Mouse (Mus musculus): ENCODE results near the gene Gstt3. TPM values are rescaled to one million over a fixed set of nuclear protein-coding genes. Genes with fewer than 3 reads are reported as not detected.
"Not testable (repeated sequence)": the region's sequence is repeated elsewhere in the genome, so short reads cannot be mapped to it uniquely, and the experiment has no call there.

The Gstt3 gene
- polyA plus RNA-seq, 1 experiment from 2014 or later, result 8.0 TPM

DNA sequence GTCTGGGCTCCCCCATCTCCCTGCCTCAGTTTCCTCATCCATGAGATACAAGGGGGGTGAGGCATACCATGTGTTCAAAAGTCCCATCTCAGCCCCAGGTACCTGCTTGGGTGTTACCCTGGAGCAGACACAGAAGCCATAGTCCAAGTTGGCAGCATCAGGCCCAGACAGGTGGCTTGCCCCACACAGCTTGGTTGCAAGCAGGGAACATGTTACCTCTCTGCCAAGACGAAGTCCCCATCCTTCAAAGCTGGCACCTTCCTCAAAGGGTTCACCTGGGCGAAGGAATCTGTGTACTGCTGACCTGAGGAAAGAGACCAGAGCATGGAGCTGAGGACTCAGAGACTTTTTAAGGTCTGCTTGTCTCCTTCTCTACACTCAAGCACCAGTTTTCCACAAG is 3.3 kb downstream of the Gstt3 start:
- H3K9me3 ChIP-seq (replicated peaks), result no peaks in the 10 kb centered on the region
- 63% methylated on average over 2 of the region's 2 CpGs for WGBS (ENCODE audit: insufficient replicate concordance)
- peaks cover 16% of the 10 kb centered on the region for H3K4me1 ChIP-seq (replicated peaks)
- DNase-seq, result no peak
- no peak overlapping the region for H3K9ac ChIP-seq
- H3K36me3 ChIP-seq, result no peaks in the 10 kb centered on the region
- no peak overlapping the region for H3K4me3 ChIP-seq (replicated peaks)
- no peak overlapping the region for H3K4me2 ChIP-seq
- peaks cover 60% of the 10 kb centered on the region for H3K27me3 ChIP-seq
- H3K27ac ChIP-seq, result no peak overlapping the region
- no peak for ATAC-seq (ENCODE audit: low read depth)

DNA sequence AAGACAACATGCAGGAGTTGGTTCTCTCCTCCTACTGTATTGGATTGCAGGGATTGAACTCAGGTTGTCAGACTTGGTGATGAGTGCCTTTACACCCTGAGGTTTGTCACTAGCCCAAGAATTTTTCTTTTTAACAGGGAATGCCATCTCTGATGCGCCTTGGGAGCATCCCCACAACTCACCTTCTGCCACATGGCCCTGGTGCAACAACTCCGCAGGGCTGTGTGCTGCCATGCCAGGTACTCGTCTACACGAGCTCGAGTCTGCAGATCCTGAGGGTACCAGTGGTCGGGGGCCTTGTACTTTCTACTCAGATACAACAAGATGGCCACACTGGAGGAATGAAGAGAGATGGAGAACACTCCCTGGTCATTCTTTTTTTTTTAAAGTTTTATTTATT is 4.7 kb downstream of the Gstt3 start:
- Histone ChIP-seq H3K27ac (no peak overlapping the region), H3K36me3 (no peaks in the 10 kb centered on the region), H3K27me3 (peaks cover 49% of the 10 kb centered on the region), H3K9me3 (replicated peaks) (no peaks in the 10 kb centered on the region), H3K9ac (no peak overlapping the region), H3K4me2 (no peak overlapping the region), H3K4me3 (replicated peaks) (no peak overlapping the region), H3K4me1 (replicated peaks) (peaks cover 30% of the 10 kb centered on the region)
- WGBS (ENCODE audit: insufficient replicate concordance), result 72% methylated on average over 6 of the region's 6 CpGs
- ATAC-seq (ENCODE audit: low read depth) (no peak), DNase-seq (no peak)

DNA sequence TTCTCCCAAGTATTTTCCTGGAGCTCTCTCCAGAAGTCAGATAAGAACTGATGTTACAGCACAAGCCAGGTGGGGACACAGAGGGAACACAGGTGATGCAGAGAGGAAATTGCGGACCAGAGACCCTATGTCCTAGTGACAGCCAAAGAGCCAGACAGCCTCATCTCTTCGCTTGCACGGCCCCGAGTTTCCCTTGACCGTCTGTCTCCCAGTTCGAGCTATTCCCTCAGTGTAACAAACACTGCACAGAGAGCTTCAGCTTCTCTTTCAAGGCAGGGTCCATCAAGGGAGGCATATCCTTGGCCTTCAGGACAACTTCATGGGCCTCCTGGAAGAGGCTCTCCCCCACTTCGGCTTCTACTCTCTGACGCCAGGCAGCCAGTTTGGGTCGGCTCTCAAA is 6.6 kb downstream of the Gstt3 start:
- peaks cover 25% of the 10 kb centered on the region for H3K4me1 ChIP-seq (replicated peaks)
- WGBS (ENCODE audit: insufficient replicate concordance), result 74% methylated on average over 9 of the region's 9 CpGs
- no peak overlapping the region for H3K9ac ChIP-seq
- no peak for DNase-seq
- no peak overlapping the region for H3K4me3 ChIP-seq (replicated peaks)
- peaks cover 29% of the 10 kb centered on the region for H3K27me3 ChIP-seq
- no peaks in the 10 kb centered on the region for H3K36me3 ChIP-seq
- no peak for ATAC-seq (ENCODE audit: low read depth)
- no peak overlapping the region for H3K4me2 ChIP-seq
- no peaks in the 10 kb centered on the region for H3K9me3 ChIP-seq (replicated peaks)
- no peak overlapping the region for H3K27ac ChIP-seq

DNA sequence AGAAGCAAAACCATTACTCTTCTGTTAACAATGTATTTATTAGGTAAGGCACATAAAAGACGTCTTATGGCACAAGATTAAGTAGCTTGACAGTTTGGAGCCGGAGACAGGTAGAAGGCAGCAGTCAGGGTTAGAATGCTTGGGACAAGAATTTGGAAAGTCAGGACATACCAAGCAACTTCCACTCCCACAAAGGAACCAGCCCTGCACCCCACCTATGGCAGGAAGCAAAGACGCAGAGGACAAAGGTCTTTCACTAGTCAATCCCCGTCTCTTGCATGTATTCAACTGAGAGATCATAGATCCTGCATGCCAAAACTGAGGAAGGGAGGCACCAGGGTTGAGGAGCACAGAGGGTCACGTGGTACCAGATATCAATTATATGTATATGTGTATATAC is 7.1 kb downstream of the Gstt3 start:
- H3K9ac ChIP-seq, result no peak overlapping the region
- no peaks in the 10 kb centered on the region for H3K9me3 ChIP-seq (replicated peaks)
- no peak overlapping the region for H3K4me3 ChIP-seq (replicated peaks)
- ATAC-seq (ENCODE audit: low read depth), result no peak
- no peak overlapping the region for H3K4me2 ChIP-seq
- H3K4me1 ChIP-seq (replicated peaks), result peaks cover 25% of the 10 kb centered on the region
- H3K27ac ChIP-seq, result no peak overlapping the region
- no peak for DNase-seq
- H3K36me3 ChIP-seq, result no peaks in the 10 kb centered on the region
- WGBS (ENCODE audit: insufficient replicate concordance), result 75% methylated on average over 5 of the region's 5 CpGs
- H3K27me3 ChIP-seq, result peaks cover 24% of the 10 kb centered on the region

DNA sequence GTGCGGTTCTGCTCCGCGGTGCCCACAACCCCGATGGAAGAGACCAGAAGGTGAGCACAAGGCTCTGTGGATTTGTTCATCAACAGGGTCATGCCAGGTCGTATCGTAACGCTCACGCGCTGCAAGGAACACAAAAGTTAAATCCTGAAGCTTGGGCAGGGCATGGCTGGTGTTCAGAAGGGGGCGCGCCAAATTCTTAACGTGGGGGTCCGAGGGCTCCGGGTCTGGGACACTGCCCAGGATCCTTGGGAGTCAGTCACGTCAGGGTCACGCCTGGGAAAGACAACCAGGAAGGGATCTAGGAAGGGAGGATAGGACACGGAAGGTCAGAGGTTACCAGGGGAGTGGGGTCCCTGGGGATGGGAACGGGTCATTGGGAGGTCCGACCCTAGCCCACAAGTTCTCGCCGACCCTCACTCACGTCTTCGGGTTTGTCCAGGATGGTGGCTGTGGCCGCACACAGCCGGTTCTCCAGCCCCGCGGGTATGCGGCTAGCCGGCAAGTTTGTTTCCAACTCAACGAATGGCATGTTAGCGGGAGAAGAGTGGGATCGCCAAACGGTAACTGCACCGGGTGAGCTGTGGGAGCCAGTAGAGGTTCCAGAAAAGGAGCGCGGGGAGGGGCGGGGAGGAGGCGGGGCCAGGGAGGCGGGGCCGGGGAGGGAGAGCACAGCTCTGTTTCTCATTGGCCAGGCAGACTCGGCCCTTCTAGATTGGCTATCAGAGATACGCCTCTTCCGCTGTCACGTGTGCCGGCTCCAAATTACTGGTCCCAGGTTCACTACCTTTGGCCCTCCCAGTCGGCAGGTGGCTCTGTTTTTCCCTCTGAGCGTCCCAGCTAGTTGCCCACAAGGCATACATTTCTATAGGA is 8.2 kb downstream of the Gstt3 start, which contains the start of gene Ddt:
Ddt (minus strand) TSS at position 620 of the 870 bp plus-strand sequence.
- Histone ChIP-seq H3K4me1 (replicated peaks) (peaks cover 25% of the 10 kb centered on the region), H3K9ac (peak within 1 kb of the TSS; percentile 76), H3K4me2 (peak within 1 kb of the TSS; percentile 93), H3K9me3 (replicated peaks) (no peaks in the 10 kb centered on the region), H3K4me3 (replicated peaks) (peak within 1 kb of the TSS; percentile 71), H3K27me3 (peaks cover 14% of the 10 kb centered on the region), H3K36me3 (no peaks in the 10 kb centered on the region), H3K27ac (peak within 1 kb of the TSS; percentile 59)
- 1% methylated on average over 46 of the region's 47 CpGs for WGBS (ENCODE audit: insufficient replicate concordance)
- DNase-seq, result peak; percentile 80
- peak; percentile 90 for ATAC-seq (ENCODE audit: low read depth)

DNA sequence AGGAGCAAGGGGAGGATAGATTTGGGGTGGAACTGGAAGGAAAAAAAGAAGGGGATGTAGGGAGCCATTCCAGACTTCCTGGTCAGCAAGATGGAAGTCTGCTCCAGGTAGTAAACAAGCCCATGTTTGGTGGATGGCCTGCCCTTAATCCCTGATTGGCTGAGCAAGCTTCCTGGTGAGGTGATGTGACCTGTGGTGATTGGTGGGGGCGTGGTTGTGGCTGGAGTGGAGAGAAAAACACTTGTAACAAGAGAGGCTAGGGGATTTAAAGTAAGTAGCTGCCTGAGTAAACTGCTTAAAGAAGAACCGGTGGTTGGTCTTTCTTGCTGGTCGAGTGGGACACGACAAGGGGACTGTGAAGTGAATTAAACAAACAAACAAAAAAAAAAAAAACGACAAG is 13.5 kb downstream of the Gstt3 start:
- not testable (repeated sequence) for DNase-seq; H3K36me3 ChIP-seq; H3K4me2 ChIP-seq; H3K27me3 ChIP-seq; H3K9ac ChIP-seq; ATAC-seq (ENCODE audit: low read depth); H3K9me3 ChIP-seq (replicated peaks); H3K4me3 ChIP-seq (replicated peaks); H3K27ac ChIP-seq
- peaks cover 47% of the 10 kb centered on the region for H3K4me1 ChIP-seq (replicated peaks)
- 29% methylated on average over 5 of the region's 5 CpGs for WGBS (ENCODE audit: insufficient replicate concordance)

DNA sequence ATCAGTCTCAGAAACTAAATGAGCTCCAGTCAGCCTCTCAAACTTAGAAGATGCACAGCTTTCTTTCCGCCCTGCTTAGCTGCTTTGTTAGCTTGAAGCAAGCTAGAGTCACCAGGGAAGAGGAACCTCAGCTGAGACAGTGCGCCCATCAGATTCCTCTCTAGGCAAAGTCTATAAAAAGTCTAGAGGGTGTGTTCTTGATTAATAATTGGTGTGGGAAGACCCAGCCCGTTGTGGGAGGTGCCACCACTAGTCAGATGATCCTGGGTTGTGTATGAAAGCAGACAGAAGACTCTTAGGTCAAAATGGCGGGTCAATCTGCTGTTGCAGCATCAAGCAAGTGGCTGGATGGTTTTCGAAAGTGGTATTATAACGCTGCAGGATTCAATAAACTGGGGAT is 14.4 kb downstream of the Gstt3 start:
- Histone ChIP-seq H3K9me3 (replicated peaks) (no peaks in the 10 kb centered on the region), H3K27ac (no peak overlapping the region), H3K27me3 (no peaks in the 10 kb centered on the region), H3K9ac (no peak overlapping the region), H3K4me2 (no peak overlapping the region), H3K4me3 (replicated peaks) (no peak overlapping the region), H3K36me3 (peaks cover 3% of the 10 kb centered on the region; the same call in 1 of the 2 replicates), H3K4me1 (replicated peaks) (peaks cover 47% of the 10 kb centered on the region)
- no peak for DNase-seq
- WGBS (ENCODE audit: insufficient replicate concordance), result 70% methylated on average over 6 of the region's 6 CpGs
- ATAC-seq (ENCODE audit: low read depth), result no peak

DNA sequence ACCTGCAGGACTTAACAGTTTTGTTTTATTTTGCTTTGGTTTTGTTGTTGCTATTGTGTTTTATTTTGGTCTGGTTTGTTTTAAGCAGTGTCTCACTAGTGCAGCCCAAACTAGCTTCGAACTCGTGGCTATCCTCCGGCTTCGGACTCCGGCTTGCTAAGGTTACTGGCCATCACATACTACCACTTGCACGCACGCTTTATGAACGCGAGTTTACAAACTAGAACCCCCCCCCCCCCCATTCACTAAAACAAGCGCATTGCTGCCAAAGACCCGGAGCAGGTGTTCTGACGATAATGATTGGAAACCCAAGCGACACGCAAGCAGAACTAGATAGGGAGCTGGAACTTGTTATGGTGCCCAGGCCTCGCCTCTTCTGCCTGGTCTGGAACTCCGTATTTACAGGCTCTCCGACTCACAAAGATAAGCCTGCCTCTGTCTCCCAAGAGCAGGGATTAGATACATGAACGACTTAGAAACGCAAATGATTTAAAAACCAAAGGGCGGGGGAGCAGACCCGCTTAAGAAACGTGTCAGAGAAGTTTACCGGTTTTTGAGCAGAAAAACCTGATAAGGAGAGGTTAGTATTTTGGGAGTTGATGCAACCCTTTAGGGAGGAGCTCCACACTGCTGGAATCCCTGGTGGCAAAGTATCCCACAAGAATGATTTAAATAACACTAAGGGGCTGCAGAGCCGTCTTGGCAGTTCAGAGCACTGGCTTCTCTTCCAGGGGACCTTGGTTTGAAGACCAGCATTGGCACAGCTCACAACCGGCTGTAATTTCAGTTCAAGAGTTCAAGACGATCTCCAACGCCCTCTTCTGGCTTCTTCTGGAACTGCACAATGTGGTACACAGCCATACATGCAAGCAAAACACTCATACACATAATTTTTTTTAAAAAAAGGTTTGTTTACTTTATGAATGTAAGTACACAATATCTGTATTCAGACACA is 16.4 kb downstream of the Gstt3 start:
- Histone ChIP-seq H3K27me3 (no peaks in the 10 kb centered on the region), H3K9ac (peak overlapping the region; percentile 87), H3K4me1 (replicated peaks) (peaks cover 44% of the 10 kb centered on the region), H3K9me3 (replicated peaks) (no peaks in the 10 kb centered on the region), H3K4me2 (peak overlapping the region; percentile 87), H3K4me3 (replicated peaks) (peak overlapping the region; percentile 75), H3K27ac (peak overlapping the region; percentile 95), H3K36me3 (peaks cover 22% of the 10 kb centered on the region)
- DNase-seq (peak; percentile 76), ATAC-seq (ENCODE audit: low read depth) (peak; percentile 59)
- WGBS (ENCODE audit: insufficient replicate concordance), result under 1% methylated on average over 27 of the region's 27 CpGs

DNA sequence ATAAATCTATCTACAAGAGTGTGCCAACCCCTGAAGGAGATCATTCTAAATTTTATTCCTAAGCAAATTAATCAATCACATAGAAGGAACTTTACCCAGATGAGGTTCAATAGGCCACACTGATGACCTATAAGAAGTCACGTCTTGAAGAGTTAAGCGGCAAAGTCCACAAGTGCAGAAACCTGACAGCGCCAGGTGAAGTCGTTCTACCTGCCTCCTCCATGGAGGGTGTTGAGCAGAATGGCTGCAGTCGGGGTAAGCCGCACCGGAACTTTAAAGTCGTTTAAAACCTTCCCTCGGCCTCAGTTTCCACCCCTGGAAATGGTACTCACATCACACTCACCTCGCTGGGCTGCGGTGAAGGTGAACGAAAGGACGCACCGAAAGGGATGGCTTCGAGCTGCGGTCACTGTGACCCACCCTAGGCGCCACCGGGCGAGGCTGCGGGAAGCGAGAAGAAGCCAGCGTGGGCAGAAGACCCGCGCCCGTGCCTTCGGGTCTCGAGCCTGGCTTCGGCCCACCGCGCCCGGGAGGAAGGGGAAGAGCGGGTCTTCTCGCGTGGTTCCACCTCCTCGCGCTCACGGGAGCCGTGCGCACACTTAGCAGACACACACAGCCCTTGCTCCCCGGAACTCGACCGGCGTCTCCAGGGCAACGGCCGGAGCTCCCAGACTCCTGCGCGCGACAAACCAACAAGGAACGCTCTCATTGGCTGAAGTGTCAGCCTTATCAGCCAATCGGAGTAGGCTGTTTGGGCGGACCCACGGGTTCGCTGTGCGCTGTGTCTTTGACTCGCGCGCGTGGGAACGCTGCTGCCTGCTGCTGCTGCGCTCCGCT is 17.3 kb downstream of the Gstt3 start, which contains the start of gene Cabin1:
Cabin1 (minus strand) TSS at position 660 of the 837 bp plus-strand sequence.
- Histone ChIP-seq H3K27me3 (no peaks in the 10 kb centered on the region), H3K9ac (peak within 1 kb of the TSS; percentile 87), H3K4me2 (peak within 1 kb of the TSS; percentile 87), H3K4me3 (replicated peaks) (peak within 1 kb of the TSS; percentile 75), H3K4me1 (replicated peaks) (peaks cover 44% of the 10 kb centered on the region), H3K9me3 (replicated peaks) (no peaks in the 10 kb centered on the region), H3K36me3 (peaks cover 31% of the 10 kb centered on the region), H3K27ac (peak within 1 kb of the TSS; percentile 95)
- peak; percentile 91 for ATAC-seq (ENCODE audit: low read depth)
- under 1% methylated on average over 61 of the region's 61 CpGs for WGBS (ENCODE audit: insufficient replicate concordance)
- peak; percentile 98 for DNase-seq

DNA sequence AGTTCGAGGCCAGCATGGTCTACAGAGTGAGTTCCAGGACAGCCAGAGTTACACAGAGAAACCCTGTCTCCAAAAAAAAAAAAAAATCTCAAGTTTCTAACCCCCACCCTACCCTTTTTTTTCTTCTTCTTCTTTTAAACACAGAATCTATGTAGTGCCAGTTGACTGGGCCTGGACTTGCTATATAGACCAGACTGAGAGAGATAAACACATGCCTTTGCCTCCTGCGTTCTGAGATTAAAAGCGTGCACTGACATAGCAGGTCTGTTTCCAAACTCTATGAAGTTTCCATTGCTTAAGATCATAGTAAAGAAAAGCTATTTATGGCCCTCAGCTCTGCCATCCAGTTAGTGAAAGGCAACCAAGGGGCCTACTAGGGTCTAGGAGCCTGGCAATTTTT is 18.8 kb downstream of the Gstt3 start:
- peak; percentile 56 for ATAC-seq (ENCODE audit: low read depth)
- H3K36me3 ChIP-seq, result peaks cover 46% of the 10 kb centered on the region
- H3K4me1 ChIP-seq (replicated peaks), result peaks cover 40% of the 10 kb centered on the region
- peak; percentile 58 for DNase-seq
- H3K9me3 ChIP-seq (replicated peaks), result no peaks in the 10 kb centered on the region
- no peaks in the 10 kb centered on the region for H3K27me3 ChIP-seq
- H3K9ac ChIP-seq, result peak overlapping the region; percentile 68
- 43% methylated on average over 3 of the region's 3 CpGs for WGBS (ENCODE audit: insufficient replicate concordance)
- H3K27ac ChIP-seq, result peak overlapping the region; percentile 94
- peak overlapping the region; percentile 75 for H3K4me3 ChIP-seq (replicated peaks)
- peak overlapping the region; percentile 87 for H3K4me2 ChIP-seq

Measured in liver, embryonic 13.5 days (tissue).